Mouse (Mus musculus) myocyte (in vitro differentiated cells): ENCODE results near the gene Lpar5. TPM values are rescaled to one million over a fixed set of nuclear protein-coding genes. Genes with fewer than 3 reads are reported as not detected.
"Not testable (repeated sequence)": the region's sequence is repeated elsewhere in the genome, so short reads cannot be mapped to it uniquely, and the experiment has no call there.

Source experiments
- H3K27me3 ChIP-seq: one replicate; pipeline ENCODE4 v1.6.1; 2011; ENCODE audit not compliant: control insufficient read depth, insufficient read depth, insufficient read length
- H3K36me3 ChIP-seq: one replicate; pipeline ENCODE4 v1.6.1; 2011; ENCODE audit not compliant: control insufficient read depth, insufficient read depth
- H3K4me2 ChIP-seq: one replicate; pipeline ENCODE4 v1.6.1; 2011; ENCODE audit warnings: low read depth, control low read depth
- H3K4me3 ChIP-seq: one replicate; pipeline ENCODE4 v1.5.1; 2011; ENCODE audit warnings: mild to moderate bottlenecking, control low read depth, moderate library complexity
- H3K79me2 ChIP-seq: one replicate; pipeline ENCODE4 v1.6.1; 2011; ENCODE audit not compliant: control insufficient read depth, insufficient read depth
- H3ac ChIP-seq: one replicate; pipeline ENCODE4 v1.6.1; 2011; ENCODE audit not compliant: control insufficient read depth, insufficient read length
- CEBPB ChIP-seq: IDR thresholded peaks from 2 replicates; pipeline ENCODE4 v1.6.1; 2011; ENCODE audit warnings: mild to moderate bottlenecking, moderate library complexity; ENCODE audit not compliant: poor library complexity, insufficient read depth, severe bottlenecking
- E2F4 ChIP-seq: IDR thresholded peaks from one replicate; pipeline ENCODE4 v1.6.1; 2011; ENCODE audit warnings: mild to moderate bottlenecking, control low read depth, moderate library complexity; ENCODE audit not compliant: insufficient read depth
- MAX ChIP-seq: IDR thresholded peaks from one replicate; pipeline ENCODE4 v1.6.1; 2011; ENCODE audit warnings: low read depth, mild to moderate bottlenecking, control low read depth
- MYOD1 ChIP-seq, 3 experiments: IDR thresholded peaks; one replicate each; pipeline ENCODE4 v1.6.1; 2011; ENCODE audit warnings: control low read depth in 2 of 3, low read depth in 2 of 3, mild to moderate bottlenecking in 2 of 3, moderate library complexity in 1 of 3; ENCODE audit not compliant: insufficient read length in 2 of 3, control insufficient read depth in 1 of 3
- MYOG ChIP-seq, 3 experiments: IDR thresholded peaks; one replicate each; pipeline ENCODE4 v1.6.1; 2011; ENCODE audit warnings: control low read depth in 2 of 3, low read depth in 2 of 3, mild to moderate bottlenecking in 2 of 3; ENCODE audit not compliant: insufficient read length in 2 of 3, control insufficient read depth in 1 of 3, insufficient read depth in 1 of 3
- POLR2A ChIP-seq: IDR thresholded peaks from one replicate; pipeline ENCODE4 v1.6.1; 2011; ENCODE audit warnings: low read depth, mild to moderate bottlenecking, control low read depth, moderate library complexity; ENCODE audit not compliant: insufficient read length
- POLR2AphosphoS2 ChIP-seq: IDR thresholded peaks from one replicate; pipeline ENCODE4 v1.6.1; 2011; ENCODE audit warnings: low read depth, control low read depth; ENCODE audit not compliant: insufficient read length
- REST ChIP-seq: IDR thresholded peaks from one replicate; pipeline ENCODE4 v1.6.1; 2011; ENCODE audit warnings: mild to moderate bottlenecking, control low read depth, moderate library complexity; ENCODE audit not compliant: insufficient read depth, insufficient read length
- SRF ChIP-seq: IDR thresholded peaks from one replicate; pipeline ENCODE4 v1.6.1; 2011; ENCODE audit warnings: low read depth; ENCODE audit not compliant: control insufficient read depth, insufficient read length
- TCF12 ChIP-seq: IDR thresholded peaks from one replicate; pipeline ENCODE4 v1.6.1; 2011; ENCODE audit warnings: mild to moderate bottlenecking, control low read depth; ENCODE audit not compliant: poor library complexity, insufficient read depth, severe bottlenecking
- TCF3 ChIP-seq: IDR thresholded peaks from one replicate; pipeline ENCODE4 v1.6.1; 2011; ENCODE audit warnings: low read depth, control low read depth; ENCODE audit not compliant: insufficient read length
- USF1 ChIP-seq: IDR thresholded peaks from one replicate; pipeline ENCODE4 v1.6.1; 2011; ENCODE audit warnings: low read depth, mild to moderate bottlenecking, control low read depth, moderate library complexity
- polyA plus RNA-seq: library from polyadenylated mRNA; unstranded; fragments of >200 nt; fragmentation: generic; extraction: Trizol; gene quantifications from one replicate; pipeline ENCODE4 v1.2.1, GENCODE M21; 2012; ENCODE audit warnings: missing spikeins

Gene Lpar5
- polyA plus RNA-seq, 1 experiment, result not detected

GRCm38 (mm10) chr6:125049678-125050077 lies 18.0 kb upstream of the Lpar5 start, which contains the start of gene Acrbp:
TSS of gene Acrbp (plus strand) at chr6:125049689.
- Histone ChIP-seq H3K4me3 (no peak within 1 kb of the TSS), H3K79me2 (no peaks in the 10 kb centered on the region), H3K4me2 (no peak within 1 kb of the TSS), H3ac (no peak within 1 kb of the TSS), H3K27me3 (no peaks in the 10 kb centered on the region), H3K36me3 (peaks cover 19% of the 10 kb centered on the region)
- TF ChIP-seq USF1 (no peak), TCF12 (no peak), REST (no peak), TCF3 (no peak), MYOG (IDR thresholded peaks at IDR 0.05; ENCODE audit: control insufficient read depth in 1 of 3, insufficient read depth in 1 of 3, insufficient read length in 2 of 3, low read depth in 2 of 3) (no peak), MYOD1 (IDR thresholded peaks at IDR 0.05; ENCODE audit: control insufficient read depth in 1 of 3, insufficient read length in 2 of 3, low read depth in 2 of 3) (no peak), CEBPB (no peak), POLR2AphosphoS2 (no peak), MAX (no peak), E2F4 (no peak), SRF (no peak), POLR2A (no peak)

- H3K36me3 ChIP-seq, result peaks cover 19% of the 10 kb centered on the region
- H3K4me2 ChIP-seq, result no peak overlapping the region
- no peak overlapping the region for H3ac ChIP-seq
Observed at GRCm38 (mm10) chr6:125051237-125051636, 16.5 kb upstream of the Lpar5 start.

GRCm38 (mm10) chr6:125061493-125061892 lies 6.2 kb upstream of the Lpar5 start:
- H3K36me3 ChIP-seq, result no peaks in the 10 kb centered on the region
- H3K27me3 ChIP-seq, result peaks cover 33% of the 10 kb centered on the region
- no peaks in the 10 kb centered on the region for H3K79me2 ChIP-seq
- TF ChIP-seq POLR2AphosphoS2 (no peak), POLR2A (no peak), USF1 (no peak), CEBPB (no peak)
- H3K4me3 ChIP-seq, result no peak overlapping the region
- H3K4me2 ChIP-seq, result no peak overlapping the region
- H3ac ChIP-seq, result no peak overlapping the region

More at GRCm38 (mm10) chr6:125051237-125051636, 16.5 kb upstream of the Lpar5 start:
- no peak for TF ChIP-seq E2F4
- no peak for TF ChIP-seq SRF
- TF ChIP-seq MYOG (IDR thresholded peaks at IDR 0.05; ENCODE audit: control insufficient read depth in 1 of 3, insufficient read depth in 1 of 3, insufficient read length in 2 of 3, low read depth in 2 of 3), result no peak
- no peaks in the 10 kb centered on the region for H3K79me2 ChIP-seq
- no peak overlapping the region for H3K4me3 ChIP-seq
- H3K27me3 ChIP-seq, result no peaks in the 10 kb centered on the region

- Histone ChIP-seq H3K79me2 (no peaks in the 10 kb centered on the region), H3K27me3 (peaks cover 39% of the 10 kb centered on the region)
- TF ChIP-seq E2F4 (no peak), TCF12 (no peak), MYOD1 (IDR thresholded peaks at IDR 0.05; ENCODE audit: control insufficient read depth in 1 of 3, insufficient read length in 2 of 3, low read depth in 2 of 3) (no peak), MYOG (IDR thresholded peaks at IDR 0.05; ENCODE audit: control insufficient read depth in 1 of 3, insufficient read depth in 1 of 3, insufficient read length in 2 of 3, low read depth in 2 of 3) (no peak), REST (no peak), SRF (no peak), TCF3 (no peak), CEBPB (no peak)
Observed at GRCm38 (mm10) chr6:125062511-125062910, 5.2 kb upstream of the Lpar5 start.

GRCm38 (mm10) chr6:125063906-125064305 lies 3.8 kb upstream of the Lpar5 start:
- no peak overlapping the region for H3K4me3 ChIP-seq
- H3ac ChIP-seq, result no peak overlapping the region
- no peaks in the 10 kb centered on the region for H3K36me3 ChIP-seq
- no peaks in the 10 kb centered on the region for H3K79me2 ChIP-seq
- H3K4me2 ChIP-seq, result no peak overlapping the region
- no peak for TF ChIP-seq TCF12
- TF ChIP-seq MYOD1 (IDR thresholded peaks at IDR 0.05; ENCODE audit: control insufficient read depth in 1 of 3, insufficient read length in 2 of 3, low read depth in 2 of 3), result no peak
- TF ChIP-seq MYOG (IDR thresholded peaks at IDR 0.05; ENCODE audit: control insufficient read depth in 1 of 3, insufficient read depth in 1 of 3, insufficient read length in 2 of 3, low read depth in 2 of 3), result no peak
- no peak for TF ChIP-seq E2F4
- no peak for TF ChIP-seq CEBPB
- no peak for TF ChIP-seq REST
- no peak for TF ChIP-seq USF1
- no peak for TF ChIP-seq SRF
- TF ChIP-seq TCF3, result no peak
- no peak for TF ChIP-seq POLR2A
- no peak for TF ChIP-seq POLR2AphosphoS2
- TF ChIP-seq MAX, result no peak
- H3K27me3 ChIP-seq, result peaks cover 46% of the 10 kb centered on the region

More at GRCm38 (mm10) chr6:125062511-125062910, 5.2 kb upstream of the Lpar5 start:
- H3K4me2 ChIP-seq, result no peak overlapping the region
- H3ac ChIP-seq, result no peak overlapping the region
- H3K36me3 ChIP-seq, result no peaks in the 10 kb centered on the region
- H3K4me3 ChIP-seq, result no peak overlapping the region

GRCm38 (mm10) chr6:125065223-125065622 lies 2.5 kb upstream of the Lpar5 start:
- H3K79me2 ChIP-seq, H3K4me2 ChIP-seq, H3K4me3 ChIP-seq, H3ac ChIP-seq, H3K36me3 ChIP-seq: not testable (repeated sequence)
- H3K27me3 ChIP-seq, result peaks cover 55% of the 10 kb centered on the region
